Mouse (Mus musculus): Measurements from ENCODE around the gene Foxn3.

DNA sequence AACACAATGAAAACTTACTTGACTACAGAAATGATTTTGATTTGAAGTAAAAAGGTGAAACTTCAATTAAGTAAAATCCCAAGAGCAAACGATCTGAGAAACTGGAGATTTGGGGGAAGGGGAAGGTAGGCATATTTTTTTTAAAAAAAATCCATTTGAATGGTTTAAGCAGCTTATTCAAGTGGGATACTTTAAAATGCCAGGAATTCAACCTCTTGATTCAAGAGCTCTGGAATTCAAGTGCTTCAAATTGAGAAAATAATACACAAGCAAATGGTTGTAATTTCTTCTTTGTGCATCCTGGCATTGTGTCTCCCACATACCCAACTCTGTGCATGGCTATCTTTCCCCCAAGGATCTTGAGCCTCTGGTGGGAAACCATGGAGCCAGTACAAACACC, 300.5 kb downstream of the Foxn3 start:
- TF ChIP-seq POLR2A (IDR thresholded peaks at IDR 0.05; ENCODE audit: low read depth, low read length): no peak
- no peak for TF ChIP-seq CHD2 (IDR thresholded peaks at IDR 0.05; ENCODE audit: low read length)
- TF ChIP-seq ELF1 (IDR thresholded peaks at IDR 0.05; ENCODE audit: low read depth, low read length): no peak
- TF ChIP-seq CTCF (conservative IDR thresholded peaks at IDR 0.05 in 1 of 2, IDR thresholded peaks at IDR 0.05 in 1 of 2; ENCODE audit: low read depth in 2 of 2, low read length in 2 of 2): no peak
- no peak for TF ChIP-seq TCF12 (IDR thresholded peaks at IDR 0.05; ENCODE audit: low read depth, low read length)
- TF ChIP-seq ZC3H11A (IDR thresholded peaks at IDR 0.05; ENCODE audit: low read depth, low read length): no peak
- no peak for TF ChIP-seq MAZ (IDR thresholded peaks at IDR 0.05; ENCODE audit: low read depth, low read length)
- TF ChIP-seq NRF1 (IDR thresholded peaks at IDR 0.05; ENCODE audit: low read depth, low read length): no peak
- no peak for TF ChIP-seq HCFC1 (IDR thresholded peaks at IDR 0.05; ENCODE audit: low read depth, low read length)
- no peak for TF ChIP-seq CHD1 (IDR thresholded peaks at IDR 0.05; ENCODE audit: low read depth, low read length)
- no peak for TF ChIP-seq TBP (conservative IDR thresholded peaks at IDR 0.05; ENCODE audit: low read depth, low read length)
- no peak for TF ChIP-seq ZKSCAN1 (IDR thresholded peaks at IDR 0.05; ENCODE audit: borderline replicate concordance, low read depth, low read length)
- TF ChIP-seq BHLHE40 (IDR thresholded peaks at IDR 0.05; ENCODE audit: low read depth, low read length): no peak
- TF ChIP-seq UBTF (IDR thresholded peaks at IDR 0.05; ENCODE audit: low read depth, low read length): no peak

All from CH12.LX (cell line).